Mouse (Mus musculus) cerebellum, postnatal 36 days (tissue): ENCODE results near the gene Gm6408.
A peak's percentile ranks its signal among the peaks of the same experiment; 100 is the strongest.
"Not testable (repeated sequence)": the region's sequence is repeated elsewhere in the genome, so short reads cannot be mapped to it uniquely, and the experiment has no call there.

Source experiments
- DNase-seq, 2 experiments: peaks; one replicate each; pipeline ENCODE4 v3.0.0; 2021 to 2022; ENCODE audit warnings: mixed read lengths in 2 of 2

Gm6408 gene

DNA sequence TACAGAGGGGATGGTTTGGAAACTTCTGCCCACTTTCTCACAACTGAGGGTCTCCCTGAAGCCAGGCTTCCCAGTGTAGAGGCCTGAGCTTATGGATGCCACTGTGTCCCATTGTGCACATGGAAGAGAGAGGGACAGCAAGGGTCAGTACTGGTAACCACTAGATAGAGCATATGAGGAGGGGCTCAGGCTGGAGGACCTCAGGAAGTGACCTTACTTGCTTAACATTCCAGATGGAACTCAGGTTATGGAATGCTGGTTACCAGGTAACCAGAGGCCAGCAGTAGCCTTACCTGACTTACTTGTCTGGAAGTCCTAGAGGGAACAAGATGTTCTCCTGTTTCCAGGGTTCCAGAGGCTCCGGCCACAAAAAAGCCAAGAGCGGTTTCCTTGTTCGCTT, at the start of gene Gm6408:
TSS of gene Gm6408 (plus strand) at position 301 of the 400 bp plus-strand sequence.
- not testable (repeated sequence) for DNase-seq

GRCm38 (mm10) chr5:146432476-146432875, 49.3 kb upstream of the Gm6408 start:
- no peak for DNase-seq

DNA sequence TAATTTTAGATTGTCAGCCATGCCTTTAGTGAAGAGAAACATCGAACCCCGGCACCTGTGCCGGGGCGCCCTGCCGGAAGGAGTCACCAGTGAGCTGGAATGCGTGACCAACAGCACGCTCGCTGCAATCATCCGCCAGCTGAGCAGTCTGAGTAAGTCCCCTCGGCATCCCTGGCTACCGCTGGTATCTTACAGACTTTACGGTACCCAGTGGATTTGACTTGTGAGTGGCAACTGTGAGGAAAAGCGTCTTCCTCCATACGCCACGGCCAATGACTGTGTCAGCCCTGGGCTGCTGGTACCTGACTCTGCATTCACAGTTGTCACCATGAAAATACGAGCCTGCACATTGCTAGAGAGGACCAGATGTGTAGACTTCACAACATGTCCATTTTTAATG, 46.4 kb upstream of the Gm6408 start:
- DNase-seq, result no peak

GRCm38 (mm10) chr5:146436796-146437195, 45.0 kb upstream of the Gm6408 start:
- no peak for DNase-seq

DNA sequence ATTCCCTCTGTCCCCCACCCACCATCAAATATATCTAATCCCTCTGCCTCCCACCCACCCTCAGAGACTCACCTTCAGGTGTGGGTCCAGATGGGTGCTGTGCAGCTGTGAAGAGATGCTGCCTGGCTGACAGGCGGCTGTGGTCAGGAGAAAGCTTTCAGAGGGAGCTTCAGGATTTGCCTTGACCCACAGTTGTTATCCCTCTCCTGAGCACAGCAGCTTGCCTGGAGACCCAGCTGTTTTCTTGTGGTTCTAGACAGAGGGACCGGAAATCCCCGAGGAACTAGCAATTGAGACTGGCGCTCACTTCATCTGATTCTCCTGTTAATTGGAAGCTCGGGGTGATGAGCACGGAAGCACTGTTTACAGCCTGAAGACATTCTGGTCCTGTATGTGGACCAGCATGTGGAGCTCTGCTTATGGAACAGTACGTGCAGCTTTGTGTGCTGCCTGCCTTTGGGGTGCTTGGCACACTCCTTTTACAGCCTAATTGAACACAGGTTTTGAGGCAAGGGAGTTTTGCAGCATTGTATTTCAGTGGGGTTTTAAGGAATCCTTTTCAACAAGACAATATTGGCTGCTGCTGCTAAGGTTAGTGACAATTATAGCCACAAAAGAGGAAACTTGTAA, 42.5 kb upstream of the Gm6408 start:
- DNase-seq, result no peak

DNA sequence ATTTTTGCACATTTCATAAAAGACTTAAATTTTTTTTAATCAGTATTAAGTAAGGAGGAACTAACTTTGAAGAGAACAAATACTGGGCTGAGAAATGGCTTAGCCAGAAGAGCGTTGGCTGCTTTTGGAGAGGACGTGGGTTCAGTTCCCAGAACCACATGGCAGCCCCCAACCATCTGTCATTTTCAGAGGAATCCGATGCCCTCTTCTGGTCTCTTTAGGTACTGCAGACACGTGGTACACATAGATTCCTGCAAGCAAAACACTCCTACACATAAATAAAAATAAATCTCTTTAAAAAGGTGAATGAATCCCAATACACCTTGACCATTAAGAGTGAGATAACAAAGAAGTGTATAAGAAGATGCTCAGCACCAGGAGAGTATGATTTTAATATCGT, 41.5 kb upstream of the Gm6408 start:
- no peak for DNase-seq

DNA sequence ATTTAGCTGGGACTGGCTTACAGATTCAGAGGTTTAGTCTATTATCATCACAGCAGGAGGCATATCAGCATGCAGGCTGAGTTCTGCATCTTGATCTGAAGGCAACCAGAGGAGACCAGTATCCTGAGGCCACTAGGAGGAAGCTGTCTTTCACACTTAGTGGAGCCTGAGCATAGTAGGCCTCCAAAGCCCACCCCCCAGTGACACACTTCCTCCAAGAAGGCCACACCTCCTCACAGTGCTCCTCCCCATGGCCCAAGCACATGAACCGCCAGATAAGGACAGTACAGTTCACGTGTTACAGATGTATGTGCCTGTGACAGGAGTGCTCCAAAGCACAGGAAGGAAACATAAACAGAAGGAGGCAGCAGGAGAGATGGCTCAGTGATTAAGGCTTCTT, 39.0 kb upstream of the Gm6408 start:
- DNase-seq, result no peak

GRCm38 (mm10) chr5:146446633-146447032, 35.1 kb upstream of the Gm6408 start:
- no peak for DNase-seq

GRCm38 (mm10) chr5:146451592-146452254, 30.0 kb upstream of the Gm6408 start:
- no peak for DNase-seq

- DNase-seq, result no peak
Measured at GRCm38 (mm10) chr5:146453556-146453955, 28.2 kb upstream of the Gm6408 start.

DNA sequence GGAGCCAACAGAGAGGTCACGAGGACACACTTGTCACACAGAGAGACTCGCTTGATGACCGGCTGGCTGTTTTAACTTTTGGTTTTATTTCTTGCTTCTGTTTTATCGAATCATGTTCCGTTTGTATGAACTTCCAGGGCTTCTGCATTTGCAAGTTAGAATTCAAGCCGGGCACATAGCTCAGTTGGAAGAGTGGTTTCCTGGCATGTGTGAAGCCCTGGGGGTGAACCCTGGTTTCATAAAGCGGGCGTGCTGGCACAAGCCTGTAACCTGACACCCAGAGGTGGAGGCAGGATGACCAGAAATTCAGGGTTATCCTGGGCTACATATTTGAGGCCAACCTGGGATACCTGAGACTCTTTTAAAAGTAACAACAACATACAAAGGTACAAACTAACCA, 20.2 kb upstream of the Gm6408 start:
- no peak for DNase-seq

DNA sequence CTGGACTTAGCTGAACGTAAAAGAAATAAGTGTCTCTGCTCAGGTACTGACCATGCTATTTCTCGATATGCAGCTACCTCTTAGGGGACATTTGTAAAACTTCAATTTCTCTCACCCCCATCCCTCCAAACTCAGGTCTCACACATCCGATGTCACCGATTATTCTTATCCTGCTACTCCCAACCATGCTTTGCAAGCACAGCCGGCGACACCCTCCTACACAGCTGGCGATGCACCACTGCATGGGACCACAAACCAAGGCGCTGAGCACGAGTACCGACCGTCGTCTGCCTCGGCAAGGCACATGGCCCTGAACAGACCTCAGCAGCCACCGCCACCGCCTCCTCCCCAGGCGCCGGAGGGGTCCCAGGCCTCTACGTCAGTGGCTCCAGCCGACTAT, 15.1 kb upstream of the Gm6408 start:
- DNase-seq, result no peak

DNA sequence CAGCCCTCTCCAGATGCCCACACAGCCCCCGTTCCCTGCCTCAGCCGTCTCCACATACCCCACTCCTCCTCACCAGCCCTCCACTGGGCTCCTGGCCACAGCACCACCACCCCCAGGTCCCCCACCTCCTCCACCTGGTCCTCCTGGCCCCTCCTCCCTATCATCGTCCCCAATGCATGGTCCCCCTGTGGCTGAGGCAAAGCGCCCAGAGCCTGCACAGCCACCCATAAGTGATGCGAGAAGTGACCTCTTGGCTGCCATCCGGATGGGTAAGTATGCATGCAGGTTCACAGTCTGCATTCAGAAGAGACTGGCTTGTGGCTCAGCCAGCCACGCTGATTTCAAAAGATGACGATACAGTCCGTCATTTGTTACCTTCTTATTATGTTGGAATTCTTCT, 13.5 kb upstream of the Gm6408 start:
- DNase-seq, result no peak

- DNase-seq, result no peak
Measured at GRCm38 (mm10) chr5:146470821-146471220, 10.9 kb upstream of the Gm6408 start.

GRCm38 (mm10) chr5:146471311-146471710, 10.5 kb upstream of the Gm6408 start:
- no peak for DNase-seq

- no peak for DNase-seq
Measured at GRCm38 (mm10) chr5:146471821-146472220, 9.9 kb upstream of the Gm6408 start.

DNA sequence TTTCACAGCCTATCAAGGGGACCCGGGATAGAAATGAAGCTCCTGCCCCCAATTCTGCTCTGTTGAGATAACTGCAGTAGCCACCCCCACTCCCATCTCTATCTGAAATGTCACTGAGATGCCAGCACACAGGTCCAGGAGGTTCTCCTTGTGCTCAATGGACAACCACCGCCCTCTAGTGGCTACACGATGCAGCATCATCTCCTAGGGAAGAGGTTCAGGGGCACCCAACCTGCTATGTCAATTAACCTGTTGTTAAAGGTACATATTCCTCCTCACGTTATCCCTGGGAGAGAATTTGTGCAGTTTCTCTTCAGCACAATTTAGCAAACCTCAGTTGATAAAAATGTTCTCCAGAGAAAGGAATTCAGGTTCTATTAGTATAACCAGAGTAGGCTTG, 2.2 kb upstream of the Gm6408 start:
- peak; percentile 56 to 64 for DNase-seq

DNA sequence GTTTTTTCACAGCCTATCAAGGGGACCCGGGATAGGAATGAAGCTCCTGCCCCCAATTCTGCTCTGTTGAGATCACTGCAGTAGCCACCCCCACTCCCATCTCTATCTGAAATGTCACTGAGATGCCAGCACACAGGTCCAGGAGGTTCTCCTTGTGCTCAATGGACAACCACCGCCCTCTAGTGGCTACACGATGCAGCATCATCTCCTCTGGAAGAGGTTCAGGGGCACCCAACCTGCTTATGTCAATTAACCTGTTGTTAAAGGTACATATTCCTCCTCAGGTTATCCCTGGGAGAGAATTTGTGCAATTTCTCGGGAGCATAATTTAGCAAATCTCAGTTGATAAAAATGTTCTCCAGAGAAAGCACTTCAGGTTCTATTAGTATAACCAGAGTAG, 7.2 kb downstream of the Gm6408 start:
- DNase-seq, result peak; percentile 46 to 47

- DNase-seq, result not testable (repeated sequence)
Measured at GRCm38 (mm10) chr5:146491063-146491462, 9.3 kb downstream of the Gm6408 start, which contains the start of gene Gm6370. Gm6370 (plus strand) TSS chr5:146491363.

DNA sequence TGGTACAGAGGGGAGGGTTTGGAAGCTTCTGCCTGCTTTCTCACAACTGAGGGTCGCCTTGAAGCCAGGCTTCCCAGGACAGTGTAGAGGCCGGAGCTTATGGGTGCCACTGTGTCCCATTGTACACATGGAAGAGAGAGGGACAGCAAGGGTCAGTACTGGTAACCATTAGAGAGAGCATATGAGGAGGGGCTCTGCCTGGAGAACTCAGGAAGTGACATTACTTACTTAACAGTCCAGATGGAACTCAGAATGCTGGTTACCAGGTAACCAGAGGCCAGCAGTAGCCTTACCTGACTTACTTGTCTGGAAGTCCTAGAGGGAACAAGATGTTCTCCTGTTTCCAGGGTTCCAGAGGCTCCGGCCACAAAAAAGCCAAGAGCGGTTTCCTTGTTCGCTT, 20.3 kb downstream of the Gm6408 start, which contains the start of gene 4930449I24Rik:
TSS of gene 4930449I24Rik (plus strand) at position 301 of the 400 bp plus-strand sequence.
- DNase-seq, result not testable (repeated sequence)

GRCm38 (mm10) chr5:146513823-146514222, 32.1 kb downstream of the Gm6408 start, which contains the start of gene Gm3402:
Gm3402 (plus strand) TSS chr5:146514123.
- DNase-seq, result not testable (repeated sequence)

DNA sequence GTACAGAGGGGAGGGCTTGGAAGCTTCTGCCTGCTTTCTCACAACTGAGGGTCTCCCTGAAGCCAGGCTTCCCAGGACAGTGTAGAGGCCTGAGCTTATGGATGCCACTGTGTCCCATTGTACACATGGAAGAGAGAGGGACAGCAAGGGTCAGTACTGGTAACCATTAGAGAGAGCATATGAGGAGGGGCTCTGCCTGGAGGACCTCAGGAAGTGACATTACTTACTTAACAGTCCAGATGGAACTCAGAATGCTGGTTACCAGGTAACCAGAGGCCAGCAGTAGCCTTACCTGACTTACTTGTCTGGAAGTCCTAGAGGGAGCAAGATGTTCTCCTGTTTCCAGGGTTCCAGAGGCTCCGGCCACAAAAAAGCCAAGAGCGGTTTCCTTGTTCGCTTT, 43.7 kb downstream of the Gm6408 start, which contains the start of gene Gm3404:
TSS of gene Gm3404 (plus strand) at position 301 of the 400 bp plus-strand sequence.
- DNase-seq, result not testable (repeated sequence)
